Mouse (Mus musculus) heart, embryonic 13.5 days (tissue): ENCODE results near the gene Pop7. TPM values are rescaled to one million over a fixed set of nuclear protein-coding genes. Genes with fewer than 3 reads are reported as not detected.
A peak's percentile ranks its signal among the peaks of the same experiment; 100 is the strongest.

Experiments
- ATAC-seq: fragments of 200-750 bp; cut with Nextera tagmentation; 2 replicates; pipeline ENCODE4 v1.8.0; 2017; ENCODE audit warnings: moderate TSS enrichment; ENCODE audit not compliant: insufficient number of reproducible peaks, low FRiP score, low TSS enrichment; ENCODE audit errors: extremely low read depth
- H3K27ac ChIP-seq: fragments of 300-500 bp; sonication (generic); replicated peaks from 2 replicates; pipeline ENCODE4 v1.5.1; 2015; ENCODE audit warnings: moderate library complexity, mild to moderate bottlenecking, inconsistent platforms
- H3K27me3 ChIP-seq: fragments of 300-500 bp; sonication (generic); replicated peaks from 2 replicates; pipeline ENCODE4 v1.6.1; 2015; ENCODE audit warnings: mild to moderate bottlenecking, inconsistent platforms
- H3K36me3 ChIP-seq: fragments of 300-500 bp; sonication (generic); 2 replicates; pipeline ENCODE4 v1.6.1; 2015; ENCODE audit warnings: mild to moderate bottlenecking, inconsistent platforms
- H3K4me1 ChIP-seq: fragments of 300-500 bp; sonication (generic); 2 replicates; pipeline ENCODE4 v1.6.1; 2015; ENCODE audit warnings: inconsistent platforms
- H3K4me2 ChIP-seq: fragments of 300-500 bp; sonication (generic); 2 replicates; pipeline ENCODE4 v1.6.1; 2015; ENCODE audit warnings: inconsistent platforms, mild to moderate bottlenecking, moderate library complexity
- H3K4me3 ChIP-seq: fragments of 300-500 bp; sonication (generic); 2 replicates; pipeline ENCODE4 v1.5.1; 2015; ENCODE audit warnings: moderate library complexity, mild to moderate bottlenecking, inconsistent platforms
- H3K9ac ChIP-seq: fragments of 300-500 bp; sonication (generic); 2 replicates; pipeline ENCODE4 v1.6.1; 2015; ENCODE audit warnings: inconsistent platforms, mild to moderate bottlenecking, moderate library complexity
- H3K9me3 ChIP-seq: fragments of 300-500 bp; sonication (generic); 2 replicates; pipeline ENCODE4 v1.6.1; 2016; ENCODE audit warnings: inconsistent platforms
- WGBS: fragments of 180-500 bp; shearing (Covaris S2); methylation state at CpG from one replicate; pipeline ENCODE4 v1.1.7; 2015; ENCODE audit warnings: mixed read lengths; 5-methylcytosine and 5-hydroxymethylcytosine counted together
- polyA plus RNA-seq: library from polyadenylated mRNA; unstranded; fragments of >200 nt; fragmentation: Nextera tagmentation; extraction: Ambion mirVana; gene quantifications from 2 replicates; pipeline ENCODE4 v1.2.1, GENCODE M21; 2015

Gene Pop7
- polyA plus RNA-seq, 1 experiment from 2014 or later = 43.9 TPM

- peak; percentile 76 for ATAC-seq
- peak within 1 kb of the TSS; percentile 84 for H3K4me3 ChIP-seq
- H3K27ac ChIP-seq = peak within 1 kb of the TSS; percentile 94
- WGBS = under 1% methylated on average over 38 of the region's 40 CpGs
- peak within 1 kb of the TSS; percentile 92 for H3K9ac ChIP-seq
- peaks cover 26% of the 10 kb centered on the region for H3K4me1 ChIP-seq
- no peaks in the 10 kb centered on the region for H3K27me3 ChIP-seq
- H3K4me2 ChIP-seq = peak within 1 kb of the TSS; percentile 97
- H3K9me3 ChIP-seq = no peaks in the 10 kb centered on the region
- H3K36me3 ChIP-seq = peaks cover 22% of the 10 kb centered on the region
Observed at GRCm38 (mm10) chr5:137533117-137533827, 31.0 kb upstream of the Pop7 start, which contains the start of the genes Epo and Gnb2. Gene Epo (minus strand): TSS chr5:137533242. Gene Gnb2 (minus strand): TSS chr5:137533510.

GRCm38 (mm10) chr5:137532808-137533116, 30.4 kb upstream of the Pop7 start:
- Histone ChIP-seq H3K4me2 (peak overlapping the region; percentile 97), H3K4me3 (peak overlapping the region; percentile 84), H3K4me1 (peaks cover 31% of the 10 kb centered on the region), H3K27ac (peak overlapping the region; percentile 94), H3K36me3 (peaks cover 27% of the 10 kb centered on the region), H3K9me3 (no peaks in the 10 kb centered on the region), H3K27me3 (no peaks in the 10 kb centered on the region), H3K9ac (peak overlapping the region; percentile 92)
- ATAC-seq = peak; percentile 1; the same call in 1 of the 2 replicates
- 0% methylated on average over 12 of the region's 12 CpGs for WGBS

- H3K9ac ChIP-seq = peak overlapping the region; percentile 92
- H3K36me3 ChIP-seq = peaks cover 32% of the 10 kb centered on the region
- ATAC-seq = no peak
- H3K9me3 ChIP-seq = no peaks in the 10 kb centered on the region
- H3K27ac ChIP-seq = peak overlapping the region; percentile 94
- peak overlapping the region; percentile 84 for H3K4me3 ChIP-seq
- no peaks in the 10 kb centered on the region for H3K27me3 ChIP-seq
- 0% methylated on average over 19 of the region's 19 CpGs for WGBS
- H3K4me2 ChIP-seq = peak overlapping the region; percentile 97
- peaks cover 36% of the 10 kb centered on the region for H3K4me1 ChIP-seq
Observed at GRCm38 (mm10) chr5:137532131-137532807, 30.0 kb upstream of the Pop7 start.

GRCm38 (mm10) chr5:137531414-137532130, 29.3 kb upstream of the Pop7 start:
- peaks cover 39% of the 10 kb centered on the region for H3K36me3 ChIP-seq
- WGBS = under 1% methylated on average over 51 of the region's 51 CpGs
- H3K9me3 ChIP-seq = no peaks in the 10 kb centered on the region
- peaks cover 38% of the 10 kb centered on the region for H3K4me1 ChIP-seq
- H3K9ac ChIP-seq = peak overlapping the region; percentile 92
- peak overlapping the region; percentile 94 for H3K27ac ChIP-seq
- no peaks in the 10 kb centered on the region for H3K27me3 ChIP-seq
- peak overlapping the region; percentile 97 for H3K4me2 ChIP-seq
- peak overlapping the region; percentile 84 for H3K4me3 ChIP-seq
- peak; percentile 7; the same call in 1 of the 2 replicates for ATAC-seq

GRCm38 (mm10) chr5:137530588-137531413, 28.5 kb upstream of the Pop7 start:
- peaks cover 47% of the 10 kb centered on the region for H3K36me3 ChIP-seq
- ATAC-seq = peak; percentile 20
- WGBS = under 1% methylated on average over 45 of the region's 46 CpGs
- H3K27ac ChIP-seq = peak overlapping the region; percentile 94
- peaks cover 46% of the 10 kb centered on the region for H3K4me1 ChIP-seq
- H3K27me3 ChIP-seq = no peaks in the 10 kb centered on the region
- H3K4me2 ChIP-seq = peak overlapping the region; percentile 97
- peak overlapping the region; percentile 92 for H3K9ac ChIP-seq
- peak overlapping the region; percentile 84 for H3K4me3 ChIP-seq
- no peaks in the 10 kb centered on the region for H3K9me3 ChIP-seq

GRCm38 (mm10) chr5:137530075-137530474, 27.8 kb upstream of the Pop7 start:
- peak overlapping the region; percentile 84 for H3K4me3 ChIP-seq
- H3K4me2 ChIP-seq = peak overlapping the region; percentile 97
- no peaks in the 10 kb centered on the region for H3K27me3 ChIP-seq
- peak overlapping the region; percentile 94 for H3K27ac ChIP-seq
- H3K4me1 ChIP-seq = peaks cover 46% of the 10 kb centered on the region
- no peak for ATAC-seq
- H3K9me3 ChIP-seq = no peaks in the 10 kb centered on the region
- peaks cover 54% of the 10 kb centered on the region for H3K36me3 ChIP-seq
- 85% methylated on average over 8 of the region's 8 CpGs for WGBS
- peak overlapping the region; percentile 92 for H3K9ac ChIP-seq

- Histone ChIP-seq H3K4me1 (peaks cover 46% of the 10 kb centered on the region), H3K9ac (peak overlapping the region; percentile 92; the same call in 1 of the 2 replicates), H3K27ac (no peak overlapping the region), H3K27me3 (no peaks in the 10 kb centered on the region), H3K4me3 (peak overlapping the region; percentile 84; the same call in 1 of the 2 replicates), H3K36me3 (peaks cover 61% of the 10 kb centered on the region), H3K9me3 (no peaks in the 10 kb centered on the region), H3K4me2 (peak overlapping the region; percentile 97)
- ATAC-seq = no peak
- 80% methylated on average over 15 of the region's 15 CpGs for WGBS
Observed at GRCm38 (mm10) chr5:137529221-137529995, 27.1 kb upstream of the Pop7 start.

GRCm38 (mm10) chr5:137528247-137528968, 26.1 kb upstream of the Pop7 start:
- no peak overlapping the region; the same call in 1 of the 2 replicates for H3K4me3 ChIP-seq
- no peak overlapping the region for H3K4me2 ChIP-seq
- peaks cover 42% of the 10 kb centered on the region for H3K4me1 ChIP-seq
- H3K9ac ChIP-seq = no peak overlapping the region
- H3K36me3 ChIP-seq = peaks cover 71% of the 10 kb centered on the region
- no peaks in the 10 kb centered on the region for H3K27me3 ChIP-seq
- no peaks in the 10 kb centered on the region for H3K9me3 ChIP-seq
- ATAC-seq = no peak
- no peak overlapping the region for H3K27ac ChIP-seq
- 77% methylated on average over 22 of the region's 22 CpGs for WGBS

GRCm38 (mm10) chr5:137527413-137527812, 25.1 kb upstream of the Pop7 start:
- H3K4me1 ChIP-seq = peaks cover 42% of the 10 kb centered on the region
- H3K27ac ChIP-seq = no peak overlapping the region
- H3K4me3 ChIP-seq = no peak overlapping the region
- H3K9me3 ChIP-seq = no peaks in the 10 kb centered on the region
- H3K36me3 ChIP-seq = peaks cover 81% of the 10 kb centered on the region
- no peak for ATAC-seq
- no peaks in the 10 kb centered on the region for H3K27me3 ChIP-seq
- H3K4me2 ChIP-seq = no peak overlapping the region
- WGBS = 70% methylated on average over 1 of the region's 1 CpGs
- H3K9ac ChIP-seq = 0 out of 2 replicates have a peak overlapping the region, but pooled peaks have one; percentile 28
